8 mouse cellular contexts compared by ENCODE assay signal in genomic region chr17:14280425-14280833, GRCm38 (mm10). TPM values are rescaled to one million over a fixed set of nuclear protein-coding genes. Genes with fewer than 3 reads are reported as not detected.
A peak's percentile ranks its signal among the peaks of the same experiment; 100 is the strongest.
DNase-seq lines count a peak whose midpoint lies in the region; ATAC-seq and TF ChIP-seq lines count a peak whose summit lies in the region.

No protein-coding gene starts in this region.

- H3K79me2 ChIP-seq in myocyte (ENCODE audit: control insufficient read depth, insufficient read depth) = no peaks in the 10 kb centered on the region

- TF ChIP-seq CTCF in cortical plate, adult 2 months (IDR thresholded peaks at IDR 0.05; ENCODE audit: extremely low read depth, insufficient read depth, low read length) = no peak

- H3K4me3 ChIP-seq in kidney, embryonic 14.5 days (ENCODE audit: low read length) = peak overlapping the region; percentile 56
- peak overlapping the region; percentile 43 for H3K4me3 ChIP-seq in cortical plate, adult 2 months (ENCODE audit: insufficient read depth, low read length)
- peak overlapping the region; percentile 48 for H3K4me3 ChIP-seq in limb, embryonic 11.5 days (ENCODE audit: low read depth, low read length)
- peak overlapping the region; percentile 17 for H3K4me3 ChIP-seq in myocyte

- WGBS in kidney, embryonic 14.5 days = under 1% methylated on average over 31 of the region's 31 CpGs
- WGBS in limb, embryonic 11.5 days = under 1% methylated on average over 31 of the region's 31 CpGs

- peak overlapping the region; percentile 87 for H3K4me2 ChIP-seq in kidney, embryonic 14.5 days (replicated peaks; ENCODE audit: low read depth, low read length)
- peak overlapping the region; percentile 93 for H3K4me2 ChIP-seq in limb, embryonic 11.5 days (ENCODE audit: low read depth, severe bottlenecking)
- H3K4me2 ChIP-seq in myocyte (ENCODE audit: low read depth) = peak overlapping the region; percentile 88

- H3ac ChIP-seq in myocyte (ENCODE audit: control insufficient read depth, insufficient read length) = peak overlapping the region; percentile 13

- H3K9ac ChIP-seq in kidney, embryonic 14.5 days (ENCODE audit: low read depth, low read length) = peak overlapping the region; percentile 57; the same call in 1 of the 2 replicates
- H3K9ac ChIP-seq in limb, embryonic 11.5 days (ENCODE audit: low read length) = peak overlapping the region; percentile 36

- ATAC-seq in kidney, embryonic 14.5 days (ENCODE audit: low FRiP score, low TSS enrichment) = peak; percentile 58; the same call in 1 of the 2 replicates
- no peak for ATAC-seq in limb, embryonic 11.5 days (ENCODE audit: insufficient number of reproducible peaks, low FRiP score, low TSS enrichment, low read depth)
- ATAC-seq in megakaryocyte progenitor cell, adult 5-6 weeks (replicated peaks; ENCODE audit: poor library complexity) = no peak

- no peak for TF ChIP-seq POLR2A in cortical plate, adult 2 months (IDR thresholded peaks at IDR 0.05; ENCODE audit: extremely low read depth, insufficient read depth, low read length)
- TF ChIP-seq POLR2A in myocyte (IDR thresholded peaks at IDR 0.05; ENCODE audit: insufficient read length, low read depth) = no peak

- H3K36me3 ChIP-seq in kidney, embryonic 14.5 days (ENCODE audit: control insufficient read depth, insufficient read depth, low read length) = no peaks in the 10 kb centered on the region
- H3K36me3 ChIP-seq in limb, embryonic 11.5 days (ENCODE audit: control insufficient read depth, insufficient read depth, low read length) = no peaks in the 10 kb centered on the region
- H3K36me3 ChIP-seq in myocyte (ENCODE audit: control insufficient read depth, insufficient read depth) = no peaks in the 10 kb centered on the region

- no peaks in the 10 kb centered on the region for H3K9me3 ChIP-seq in kidney, embryonic 14.5 days (ENCODE audit: control insufficient read depth, low read length)
- H3K9me3 ChIP-seq in limb, embryonic 11.5 days (ENCODE audit: control insufficient read depth, low read length) = no peaks in the 10 kb centered on the region

- no peak overlapping the region for H3K27ac ChIP-seq in kidney, embryonic 14.5 days (ENCODE audit: low read depth, low read length)
- no peak overlapping the region for H3K27ac ChIP-seq in cortical plate, adult 2 months (ENCODE audit: insufficient read depth, low read length)
- H3K27ac ChIP-seq in limb, embryonic 11.5 days (replicated peaks; ENCODE audit: low read depth, low read length) = no peak overlapping the region

- DNase-seq in kidney, adult 9 months = no peak
- peak; percentile 35 to 43 for DNase-seq in heart, adult 9 months (ENCODE audit: low spot score in 2 of 2)
- DNase-seq in limb, embryonic 11.5 days (ENCODE audit: low spot score) = peak; percentile 59
- no peak for DNase-seq in thymus, adult 18-20 months

- peaks cover 47% of the 10 kb centered on the region for H3K27me3 ChIP-seq in kidney, embryonic 14.5 days (ENCODE audit: control insufficient read depth, insufficient read depth, low read length)
- H3K27me3 ChIP-seq in limb, embryonic 11.5 days (ENCODE audit: control insufficient read depth, insufficient read depth, low read length) = peaks cover 35% of the 10 kb centered on the region
- H3K27me3 ChIP-seq in myocyte (ENCODE audit: control insufficient read depth, insufficient read depth, insufficient read length) = no peaks in the 10 kb centered on the region

- peaks cover 8% of the 10 kb centered on the region; the same call in 1 of the 2 replicates for H3K4me1 ChIP-seq in kidney, embryonic 14.5 days (ENCODE audit: control insufficient read depth, insufficient read depth, low read length)
- H3K4me1 ChIP-seq in cortical plate, adult 2 months (ENCODE audit: control insufficient read depth, insufficient read depth, low read length) = no peaks in the 10 kb centered on the region
- peaks cover 12% of the 10 kb centered on the region for H3K4me1 ChIP-seq in limb, embryonic 11.5 days (ENCODE audit: control insufficient read depth, insufficient read depth, low read length)

TF ChIP-seq in myocyte, 11 proteins besides CTCF, POLR2A, EP300 and RAD21:
- TF ChIP-seq TCF3 (IDR thresholded peaks at IDR 0.05; ENCODE audit: insufficient read length, low read depth) = no peak
- TF ChIP-seq MYOD1 (IDR thresholded peaks at IDR 0.05; ENCODE audit: control insufficient read depth in 1 of 3, insufficient read length in 2 of 3, low read depth in 2 of 3) = no peak
- no peak for TF ChIP-seq USF1 (IDR thresholded peaks at IDR 0.05; ENCODE audit: low read depth)
- TF ChIP-seq E2F4 (IDR thresholded peaks at IDR 0.05; ENCODE audit: insufficient read depth) = no peak
- no peak for TF ChIP-seq POLR2AphosphoS2 (IDR thresholded peaks at IDR 0.05; ENCODE audit: insufficient read length, low read depth)
- TF ChIP-seq MAX (IDR thresholded peaks at IDR 0.05; ENCODE audit: low read depth) = no peak
- no peak for TF ChIP-seq TCF12 (IDR thresholded peaks at IDR 0.05; ENCODE audit: insufficient read depth, poor library complexity, severe bottlenecking)
- TF ChIP-seq SRF (IDR thresholded peaks at IDR 0.05; ENCODE audit: control insufficient read depth, insufficient read length, low read depth) = no peak
- TF ChIP-seq MYOG (IDR thresholded peaks at IDR 0.05; ENCODE audit: control insufficient read depth in 1 of 3, insufficient read depth in 1 of 3, insufficient read length in 2 of 3, low read depth in 2 of 3) = no peak
- no peak for TF ChIP-seq CEBPB (IDR thresholded peaks at IDR 0.05; ENCODE audit: insufficient read depth, poor library complexity, severe bottlenecking)
- no peak for TF ChIP-seq REST (IDR thresholded peaks at IDR 0.05; ENCODE audit: insufficient read depth, insufficient read length)

RNA-seq across cellular contexts. Expression of gene Smoc2, which starts 1.1 kb away (rescaled TPM):
- polyA plus RNA-seq in kidney, embryonic 14.5 days (2014; fragmentation: Nextera tagmentation; extraction: Ambion mirVana) = 44.2 and 79.9 TPM in 2 replicates
- 11.0 and 14.2 TPM in 2 replicates for polyA plus RNA-seq in cortical plate, adult 2 months (2012; rRNA removed)
- polyA plus RNA-seq in limb, embryonic 11.5 days (2014; fragmentation: Nextera tagmentation; extraction: Ambion mirVana) = 37.0 and 39.8 TPM in 2 replicates
- polyA plus RNA-seq in myocyte (2012; fragmentation: generic; extraction: Trizol) = 12.6 TPM
- total RNA-seq in megakaryocyte progenitor cell, adult 5-6 weeks (2015) = not detected in 2 replicates
- not detected in 2 replicates for total RNA-seq in megakaryocyte progenitor cell, adult 5-6 weeks (2017)

Comparison
In these comparisons a context has a peak if more than half of its experiments do, and no peak if none do; other contexts are left out.
1. DNase-seq: peak in heart, adult 9 months (2 of 2) and limb, embryonic 11.5 days (single experiment); none in kidney, adult 9 months (single experiment) and thymus, adult 18-20 months (0 of 2).
2. Peak in every context shown above with its lines, with median percentiles within 50 percentile points of each other: H3K4me2 ChIP-seq and H3K4me3 ChIP-seq.